13 mouse cellular contexts compared by ENCODE assay signal in the genomic region with DNA sequence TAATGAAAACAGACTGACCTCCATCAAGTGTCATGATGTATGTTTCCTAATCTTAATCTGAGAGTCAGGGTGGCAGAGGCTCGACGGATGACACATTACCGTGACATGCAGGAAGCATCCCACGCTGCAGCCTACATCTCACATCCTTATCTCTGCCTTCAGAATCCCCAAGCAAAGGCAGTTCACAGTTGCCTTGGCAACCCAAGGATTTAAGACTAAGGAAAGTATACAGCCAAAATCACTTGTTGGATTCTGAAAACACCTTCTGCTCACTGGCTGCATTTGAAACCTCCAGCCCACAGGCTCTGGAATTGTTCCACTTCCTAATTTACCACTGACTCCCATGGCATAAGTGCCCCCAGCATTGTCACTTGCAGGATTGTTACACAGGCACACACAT. TPM values are rescaled to one million over a fixed set of nuclear protein-coding genes. Genes with fewer than 3 reads are reported as not detected.
DNase-seq lines count a peak whose midpoint lies in the region; ATAC-seq and TF ChIP-seq lines count a peak whose summit lies in the region.
"Had no signal": no experiment of that assay in that cellular context is flagged by ENCODE, and none has a peak within 500 bp of the region (broad histone marks: within the 10 kb centered on the region; RNA-seq: fewer than 3 reads in every experiment).

No protein-coding gene starts in this region.

- 87% methylated on average over 4 of the region's 4 CpGs for WGBS in forebrain, embryonic 14.5 days
- whole genome bisulfite sequencing in forebrain, embryonic 10.5 days: 90% methylated on average over 4 of the region's 4 CpGs

- no peak for TF ChIP-seq CTCF in left cerebral cortex, adult 2 months (IDR thresholded peaks at IDR 0.05)

- no peak overlapping the region for H3K4me2 ChIP-seq in forebrain, embryonic 14.5 days (ENCODE audit: low read length)
- H3K4me2 ChIP-seq: forebrain, embryonic 15.5 days had no signal

- no peaks in the 10 kb centered on the region for H3K27me3 ChIP-seq in forebrain, embryonic 14.5 days (replicated peaks; ENCODE audit: control insufficient read depth, insufficient read depth, low read length)
- no peaks in the 10 kb centered on the region for H3K27me3 ChIP-seq in forebrain, embryonic 10.5 days (ENCODE audit: poor library complexity, severe bottlenecking)
- H3K27me3 ChIP-seq: forebrain, embryonic 15.5 days had no signal

- H3K36me3 ChIP-seq in forebrain, embryonic 14.5 days (ENCODE audit: control insufficient read depth, insufficient read depth, low read length): peaks cover 11% of the 10 kb centered on the region
- peaks cover 29% of the 10 kb centered on the region for H3K36me3 ChIP-seq in forebrain, embryonic 10.5 days (replicated peaks)

- DNase-seq in forebrain, embryonic 14.5 days (ENCODE audit: low spot score): peak; percentile 22
- no peak for DNase-seq in forebrain, embryonic 10.5 days (ENCODE audit: extremely low spot score, low spot score)
- DNase-seq in c-Kit-positive CD71-positive TER-119-positive erythroid progenitor cells, embryonic 14.5 days (ENCODE audit: low spot score): peak; percentile 62
- peak; percentile 36 to 62 for DNase-seq in left cerebral cortex, adult 2 months (ENCODE audit: extremely low spot score in 1 of 2, low spot score in 2 of 2)
- no peak for DNase-seq in urinary bladder, adult 2 months (ENCODE audit: low spot score)
- DNase-seq in thymus, postnatal 10 days (ENCODE audit: low spot score in 2 of 2): no peak
- no peak for DNase-seq in urinary bladder, postnatal 4 days (ENCODE audit: low spot score in 2 of 2)
- DNase-seq: adrenal gland, postnatal 14 days; thymus, postnatal 25 days had no signal

- ATAC-seq in forebrain, embryonic 14.5 days: no peak
- ATAC-seq in megakaryocyte-erythroid progenitor cell, adult 5-6 weeks (replicated peaks; ENCODE audit: low FRiP score, low TSS enrichment, poor library complexity, severe bottlenecking): peak; percentile 35
- ATAC-seq: forebrain, embryonic 15.5 days; intestine, embryonic 16.5 days had no signal

- H3K9ac ChIP-seq in forebrain, embryonic 14.5 days (ENCODE audit: low read length): no peak overlapping the region
- H3K9ac ChIP-seq: forebrain, embryonic 15.5 days had no signal

- H3K9me3 ChIP-seq in forebrain, embryonic 14.5 days (replicated peaks; ENCODE audit: control insufficient read depth, low read length): no peaks in the 10 kb centered on the region
- H3K9me3 ChIP-seq in forebrain, embryonic 10.5 days: no peaks in the 10 kb centered on the region
- H3K9me3 ChIP-seq: forebrain, embryonic 15.5 days; midbrain, embryonic 10.5 days had no signal

- no peaks in the 10 kb centered on the region for H3K4me1 ChIP-seq in forebrain, embryonic 14.5 days (ENCODE audit: control insufficient read depth, insufficient read depth, low read length)
- peaks cover 6% of the 10 kb centered on the region for H3K4me1 ChIP-seq in forebrain, embryonic 10.5 days
- H3K4me1 ChIP-seq: midbrain, embryonic 10.5 days had no signal

- intact Hi-C loops in left cerebral cortex, adult 2 months (cut with DNase I): loop anchor here (2.0 kb wide), 1 partner anchor 38 kb away; a partner anchor contains a TSS

- no peak overlapping the region for H3K4me3 ChIP-seq in forebrain, embryonic 14.5 days (ENCODE audit: low read depth, low read length)
- no peak overlapping the region for H3K4me3 ChIP-seq in forebrain, embryonic 10.5 days
- H3K4me3 ChIP-seq in left cerebral cortex, adult 2 months: no peak overlapping the region
- H3K4me3 ChIP-seq: forebrain, embryonic 15.5 days; midbrain, embryonic 10.5 days had no signal

- no peak overlapping the region for H3K27ac ChIP-seq in forebrain, embryonic 14.5 days (ENCODE audit: low read depth, low read length)
- H3K27ac ChIP-seq in forebrain, embryonic 10.5 days: no peak overlapping the region
- peak overlapping the region; percentile 77 for H3K27ac ChIP-seq in left cerebral cortex, adult 2 months
- H3K27ac ChIP-seq: forebrain, embryonic 15.5 days; midbrain, embryonic 10.5 days had no signal

RNA-seq across cellular contexts. Expression of a gene that starts 38.8 kb away (rescaled TPM):
- polyA plus RNA-seq in forebrain, embryonic 14.5 days (2014; fragmentation: Nextera tagmentation; extraction: Ambion mirVana): 7.6 and 8.6 TPM in 2 replicates
- polyA plus RNA-seq in forebrain, embryonic 10.5 days (2016; fragmentation: Nextera tagmentation; extraction: Ambion mirVana): 17.5 and 18.3 TPM in 2 replicates
- total RNA-seq in left cerebral cortex, adult 2 months (2021): 10 to 100 TPM; 12.0 to 13.7 TPM
- 22.8 and 38.7 TPM in 2 replicates for total RNA-seq in megakaryocyte-erythroid progenitor cell, adult 5-6 weeks (2014; fragmentation: Nextera tagmentation)
- 22.3 and 33.5 TPM in 2 replicates for total RNA-seq in megakaryocyte-erythroid progenitor cell, adult 5-6 weeks (2017)
- 4.4 and 4.6 TPM in 2 replicates for polyA plus RNA-seq in urinary bladder, adult 2 months (2012; rRNA removed)

RNA-seq across cellular contexts. Expression of a gene that starts 40.5 kb away (rescaled TPM):
- 27.4 and 30.3 TPM in 2 replicates for polyA plus RNA-seq in forebrain, embryonic 14.5 days (2014; fragmentation: Nextera tagmentation; extraction: Ambion mirVana)
- 29.8 TPM in 2 replicates for polyA plus RNA-seq in forebrain, embryonic 10.5 days (2016; fragmentation: Nextera tagmentation; extraction: Ambion mirVana)
- 10 to 100 TPM; 43.1 to 45.2 TPM for total RNA-seq in left cerebral cortex, adult 2 months (2021)
- 31.0 and 50.4 TPM in 2 replicates for total RNA-seq in megakaryocyte-erythroid progenitor cell, adult 5-6 weeks (2014; fragmentation: Nextera tagmentation)
- total RNA-seq in megakaryocyte-erythroid progenitor cell, adult 5-6 weeks (2017): 19.8 and 26.8 TPM in 2 replicates
- polyA plus RNA-seq in urinary bladder, adult 2 months (2012; rRNA removed): 26.6 and 36.3 TPM in 2 replicates

RNA-seq across cellular contexts. Expression of a gene that starts 55.2 kb away (rescaled TPM):
- polyA plus RNA-seq in forebrain, embryonic 14.5 days (2014; fragmentation: Nextera tagmentation; extraction: Ambion mirVana): 58.6 and 63.5 TPM in 2 replicates
- polyA plus RNA-seq in forebrain, embryonic 10.5 days (2016; fragmentation: Nextera tagmentation; extraction: Ambion mirVana): 80.0 and 84.5 TPM in 2 replicates
- 10 to 100 TPM; 45.2 to 51.2 TPM for total RNA-seq in left cerebral cortex, adult 2 months (2021)
- total RNA-seq in megakaryocyte-erythroid progenitor cell, adult 5-6 weeks (2014; fragmentation: Nextera tagmentation): 53.3 and 66.5 TPM in 2 replicates
- total RNA-seq in megakaryocyte-erythroid progenitor cell, adult 5-6 weeks (2017): 52.8 and 72.9 TPM in 2 replicates
- polyA plus RNA-seq in urinary bladder, adult 2 months (2012; rRNA removed): 67.5 and 73.0 TPM in 2 replicates

RNA-seq across cellular contexts. Expression of a gene that starts 55.7 kb away (rescaled TPM):
- polyA plus RNA-seq in forebrain, embryonic 14.5 days (2014; fragmentation: Nextera tagmentation; extraction: Ambion mirVana): 44.6 and 55.6 TPM in 2 replicates
- 43.7 and 47.4 TPM in 2 replicates for polyA plus RNA-seq in forebrain, embryonic 10.5 days (2016; fragmentation: Nextera tagmentation; extraction: Ambion mirVana)
- total RNA-seq in left cerebral cortex, adult 2 months (2021): 10 to 100 TPM; 80.3 to 80.5 TPM
- total RNA-seq in megakaryocyte-erythroid progenitor cell, adult 5-6 weeks (2014; fragmentation: Nextera tagmentation): 20.3 and 25.2 TPM in 2 replicates
- 26.2 and 45.0 TPM in 2 replicates for total RNA-seq in megakaryocyte-erythroid progenitor cell, adult 5-6 weeks (2017)
- polyA plus RNA-seq in urinary bladder, adult 2 months (2012; rRNA removed): 36.7 and 41.9 TPM in 2 replicates

Comparison
In these comparisons a context has a peak if more than half of its experiments do, and no peak if none do; other contexts are left out.
1. DNase-seq: peak in forebrain, embryonic 14.5 days (single experiment), c-Kit-positive CD71-positive TER-119-positive erythroid progenitor cells, embryonic 14.5 days (single experiment) and left cerebral cortex, adult 2 months (2 of 2); none in forebrain, embryonic 10.5 days (single experiment), urinary bladder, adult 2 months (single experiment), thymus, postnatal 10 days (0 of 2) and urinary bladder, postnatal 4 days (0 of 2).